Mouse (Mus musculus) C2C12 (cell line): ENCODE measurements around the gene Rai14.

Experiments used
- CEBPB ChIP-seq: IDR thresholded peaks from one replicate; pipeline ENCODE4 v1.6.1; 2011; ENCODE audit warnings: low read depth, mild to moderate bottlenecking, control low read depth, moderate library complexity
- CTCF ChIP-seq: IDR thresholded peaks from one replicate; pipeline ENCODE4 v1.5.1; 2011; ENCODE audit not compliant: control insufficient read depth, insufficient read depth, insufficient read length
- MAX ChIP-seq: IDR thresholded peaks from one replicate; pipeline ENCODE4 v1.6.1; 2011; ENCODE audit warnings: mild to moderate bottlenecking, control low read depth
- MYOD1 ChIP-seq: IDR thresholded peaks from one replicate; pipeline ENCODE4 v1.6.1; 2011; ENCODE audit warnings: low read depth; ENCODE audit not compliant: control insufficient read depth, insufficient read length
- MYOG ChIP-seq: IDR thresholded peaks from one replicate; pipeline ENCODE4 v1.6.1; 2011; ENCODE audit not compliant: control insufficient read depth, insufficient read length; ENCODE audit errors: extremely low read depth
- USF1 ChIP-seq: IDR thresholded peaks from one replicate; pipeline ENCODE4 v1.6.1; 2011; ENCODE audit warnings: low read depth, mild to moderate bottlenecking, control low read depth, moderate library complexity

DNA sequence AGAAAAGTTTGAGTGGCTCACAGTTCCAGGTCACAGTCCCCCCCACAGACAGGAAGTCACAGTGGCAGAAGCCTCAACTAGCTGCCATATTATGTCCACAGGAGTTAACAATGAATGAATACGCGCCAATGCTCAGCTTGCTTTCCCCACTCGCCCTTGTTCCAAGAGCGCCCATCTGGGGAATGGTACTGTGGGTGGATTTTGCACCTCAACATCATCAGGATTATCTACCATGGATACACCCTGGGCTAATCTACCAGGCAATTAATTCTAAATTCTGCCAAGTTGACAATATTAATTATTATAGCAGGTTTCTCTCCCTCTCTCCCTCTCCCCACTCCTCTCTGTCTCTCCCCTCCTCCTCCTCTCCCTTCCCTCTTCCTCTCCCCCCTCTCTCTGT, 105.3 kb downstream of the Rai14 start:
- TF ChIP-seq CTCF (no peak), USF1 (no peak), MYOG (no peak), MAX (no peak), MYOD1 (no peak), CEBPB (no peak)
